Mouse (Mus musculus): Measurements from ENCODE around the gene Ccnjl.

Ccnjl gene

DNA sequence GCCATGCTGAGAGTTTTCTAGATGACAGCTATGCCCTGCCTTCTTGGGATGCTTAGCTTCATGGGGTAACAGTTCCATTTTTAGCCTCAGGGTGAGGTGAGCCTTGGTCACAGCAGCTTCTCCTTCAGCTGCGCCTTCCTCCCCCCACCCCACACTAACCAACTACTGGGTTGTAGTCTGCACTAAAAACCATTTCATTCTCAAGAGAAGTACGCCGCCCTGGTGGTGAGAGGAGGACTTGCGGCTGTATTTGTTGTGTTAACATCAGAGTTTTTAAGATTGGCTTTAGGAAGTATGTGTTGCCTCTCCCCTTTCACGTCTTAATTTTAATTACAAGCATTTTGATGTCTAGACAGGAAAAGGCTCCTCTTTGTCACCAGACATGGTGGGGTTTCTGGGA lies 39.7 kb downstream of the Ccnjl start:
- in situ Hi-C loops (cut with MboI, MseI), result no loop called here

DNA sequence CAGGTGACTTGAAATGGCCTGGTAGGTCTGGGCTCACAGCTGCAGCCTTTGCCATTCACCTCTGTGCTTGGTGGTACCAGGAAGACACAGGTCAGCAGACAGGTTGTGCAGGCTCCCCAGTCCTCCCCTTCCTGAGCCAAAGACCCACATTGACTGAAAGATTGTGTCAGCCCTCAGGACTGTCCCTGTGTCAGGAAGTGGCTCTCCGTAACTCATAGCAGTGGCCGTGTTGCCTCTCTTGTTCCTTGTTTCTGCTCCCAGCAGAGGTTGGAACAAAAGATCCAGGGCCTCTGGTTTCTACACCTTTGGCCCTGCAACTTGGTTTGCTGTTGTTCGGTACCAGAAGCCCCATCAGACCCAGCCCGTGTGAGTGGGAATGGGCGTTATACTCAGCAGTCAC lies 40.6 kb downstream of the Ccnjl start:
- in situ Hi-C loops (cut with MboI, MseI), result no loop called here

DNA sequence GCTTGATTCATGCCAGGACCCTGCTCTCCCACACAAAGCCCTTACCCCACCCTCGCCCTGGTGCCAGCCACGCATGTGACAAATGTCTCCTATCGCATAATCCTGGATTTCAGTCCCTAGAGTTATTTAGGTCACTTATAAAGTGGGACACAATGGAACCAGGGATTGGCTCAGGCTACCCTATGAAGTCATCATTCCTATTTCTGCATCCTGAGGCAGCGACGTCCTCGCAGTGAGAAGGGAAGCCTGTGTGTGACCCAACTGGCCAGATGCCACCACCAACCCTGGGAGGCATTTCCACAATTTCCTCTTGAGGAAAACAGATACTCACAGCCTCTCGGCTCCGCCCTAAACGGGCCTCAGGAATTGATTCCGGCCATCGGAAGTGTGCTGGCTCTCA lies 41.0 kb downstream of the Ccnjl start:
- in situ Hi-C loops (cut with MboI, MseI), result no loop called here

DNA sequence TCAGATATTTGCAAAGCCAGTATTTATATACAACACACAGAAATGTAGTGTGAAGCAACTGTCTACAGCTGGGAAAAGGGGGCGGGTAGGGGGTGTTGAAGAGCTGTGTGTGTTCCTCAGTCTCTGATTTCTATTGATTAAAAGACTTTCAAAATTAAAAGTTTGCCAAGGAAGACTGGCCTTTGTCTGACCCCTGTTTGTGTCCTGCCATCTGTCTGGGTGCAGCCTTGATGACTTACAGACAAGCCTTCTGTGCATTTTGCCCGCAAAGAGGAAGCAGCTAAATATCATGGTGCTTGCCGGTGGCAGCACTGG lies 46.4 kb downstream of the Ccnjl start:
- in situ Hi-C loops (cut with MboI, MseI), result no loop called here

DNA sequence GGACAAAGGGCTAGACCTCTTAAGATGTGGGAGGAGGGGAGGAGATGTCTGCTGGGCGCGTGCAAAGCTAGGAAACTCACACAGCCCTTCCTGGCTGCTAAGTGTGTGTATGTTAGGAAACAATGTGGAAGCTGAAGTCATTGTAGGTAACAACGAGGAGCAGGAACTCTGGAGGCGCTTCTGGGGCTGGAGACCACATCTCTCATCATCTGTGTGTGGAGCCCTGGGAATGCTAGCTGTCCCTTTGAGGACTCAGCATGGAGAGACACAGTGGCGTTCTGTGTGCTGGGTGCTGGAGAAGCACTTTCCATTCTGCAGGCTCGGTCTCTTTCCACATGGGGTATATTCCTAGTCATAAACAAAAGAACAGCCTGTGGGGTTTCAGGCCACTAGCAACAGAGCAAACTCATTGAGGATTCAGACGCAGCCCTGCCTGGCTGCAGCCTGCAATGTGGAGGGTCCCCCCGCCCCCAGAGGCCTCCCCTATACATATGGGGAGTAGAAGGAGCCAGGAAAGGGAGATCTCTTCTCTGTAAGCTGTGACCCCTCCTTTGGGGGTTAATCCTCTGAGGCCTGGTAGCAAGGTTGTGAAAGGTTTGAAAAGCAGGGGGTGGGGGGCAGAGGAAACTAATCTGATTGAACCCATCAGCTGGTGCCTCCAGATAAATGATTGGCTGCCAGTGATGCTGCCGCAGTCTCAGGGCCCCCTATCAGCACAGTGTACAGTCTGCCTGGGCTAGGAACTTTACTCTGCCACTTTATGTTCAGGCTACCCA lies 47.0 kb downstream of the Ccnjl start:
- in situ Hi-C loops (cut with MboI, MseI), result no loop called here

DNA sequence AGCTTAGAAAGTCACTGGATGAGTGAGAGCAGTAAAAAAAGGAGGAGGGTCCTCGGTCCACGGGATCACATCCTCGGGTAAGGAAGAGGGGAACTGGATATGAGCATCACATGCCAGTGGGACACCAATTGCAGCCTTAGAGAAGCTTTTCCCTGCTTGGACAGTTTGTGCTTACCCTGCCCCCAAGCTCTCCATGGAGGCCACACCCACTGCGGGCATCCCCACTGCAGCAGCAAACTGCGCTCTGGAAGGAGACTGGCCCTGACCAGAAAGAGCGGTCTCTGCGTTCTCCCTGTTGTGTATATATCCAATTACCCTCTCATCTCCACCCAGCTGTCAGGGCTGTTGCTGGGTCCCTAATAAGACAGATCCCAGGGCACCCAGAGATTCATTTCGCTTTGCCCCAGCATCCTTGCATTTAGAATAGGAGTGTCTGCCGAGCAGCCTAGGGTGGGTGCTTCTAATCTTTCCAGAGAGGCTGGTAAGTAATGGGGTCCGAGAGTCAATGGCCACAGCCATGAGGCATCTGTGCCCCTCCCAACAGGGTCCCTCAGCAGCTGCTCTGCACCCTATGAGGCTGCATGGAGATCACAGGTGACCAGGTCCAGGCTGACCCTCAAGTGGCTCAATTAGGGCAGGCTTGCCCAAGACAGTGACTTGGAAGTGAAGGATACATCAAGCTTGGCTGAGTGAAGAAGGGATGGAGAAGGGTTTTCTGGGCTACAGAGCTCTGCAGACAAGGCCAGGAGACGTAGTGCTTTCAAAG lies 49.3 kb downstream of the Ccnjl start:
- in situ Hi-C loops (cut with MboI, MseI), result no loop called here

DNA sequence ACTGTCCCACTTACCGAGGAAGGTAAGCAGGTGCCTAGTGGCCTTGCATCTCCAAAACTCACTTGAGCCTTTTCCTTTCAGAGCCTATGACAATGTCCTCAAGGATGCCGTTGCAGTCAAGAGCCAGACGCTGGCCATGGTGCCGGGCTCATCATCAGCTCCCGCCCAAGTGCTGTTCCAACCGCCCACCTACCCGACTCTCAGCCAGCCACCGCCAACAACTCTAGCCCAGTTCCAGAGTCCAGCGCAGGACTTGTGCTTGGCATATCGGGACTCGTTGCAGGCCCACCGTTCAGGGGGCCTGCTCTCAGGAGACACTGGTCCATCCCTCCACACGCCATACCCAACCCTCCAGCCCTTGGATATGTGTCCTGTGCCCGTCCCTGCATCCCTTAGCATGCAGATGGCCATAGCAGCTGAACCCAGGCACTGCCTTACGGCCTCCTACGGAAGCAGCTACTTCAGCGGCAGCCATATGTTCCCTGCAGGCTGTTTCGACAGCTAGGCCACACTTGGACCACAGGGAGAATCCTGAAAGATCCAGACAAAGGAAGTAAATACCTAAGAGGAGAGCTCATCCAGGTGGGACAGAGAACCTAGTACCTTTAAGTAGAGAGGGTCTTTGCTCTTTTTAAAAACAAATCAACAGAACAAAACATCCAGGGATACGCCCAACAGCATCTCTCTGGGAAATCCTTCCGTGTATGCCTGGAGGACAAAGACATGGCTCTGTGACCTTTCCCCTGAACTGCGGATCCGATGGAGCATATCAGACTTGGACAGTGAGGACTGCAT lies 56.8 kb downstream of the Ccnjl start:
- in situ Hi-C loops (cut with MboI, MseI), result loop anchor here (5.0 kb wide), 1 partner anchor 93 kb away; no protein-coding TSS in a partner anchor

DNA sequence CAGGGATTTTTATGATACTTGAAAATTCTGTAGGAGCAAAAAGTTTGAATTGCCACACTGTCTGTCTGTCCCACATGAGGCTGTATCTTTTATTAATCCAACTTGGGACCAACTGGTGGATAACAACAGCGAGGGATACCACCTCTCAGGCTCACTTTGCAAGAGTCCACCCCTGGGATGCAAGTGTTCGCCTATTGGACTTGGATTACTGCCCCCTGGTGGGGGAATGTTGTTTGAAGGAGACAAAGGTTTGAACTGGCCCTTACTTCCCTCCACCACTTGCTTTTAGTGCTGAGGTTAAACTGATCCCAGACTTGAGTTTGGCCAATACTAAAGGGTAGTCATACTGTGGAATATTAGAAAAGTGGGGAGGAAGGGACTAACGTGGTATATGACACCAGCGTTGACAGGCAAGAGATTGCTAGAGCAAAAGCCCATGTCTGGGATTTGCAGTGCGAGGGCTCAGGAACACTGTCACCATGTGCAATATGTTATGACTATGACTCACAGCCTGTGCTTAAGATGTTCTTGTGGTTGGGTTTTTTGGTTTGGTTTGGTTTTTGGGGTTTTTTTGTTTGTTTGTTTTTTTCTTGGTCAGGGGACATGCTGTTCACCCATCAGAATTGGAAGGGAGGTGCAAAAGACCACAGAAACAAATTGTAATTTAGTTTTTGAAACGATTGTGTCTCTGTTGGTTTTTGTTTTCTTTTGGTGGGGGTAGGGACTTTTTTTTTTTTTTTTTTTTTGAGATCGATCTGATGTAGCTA lies 57.9 kb downstream of the Ccnjl start, which contains the start of gene 4933415A04Rik:
TSS of gene 4933415A04Rik (plus strand) at position 717 of the 767 bp plus-strand sequence.
- in situ Hi-C loops (cut with MboI, MseI), result loop anchor here (5.0 kb wide), 1 partner anchor 94 kb away; no protein-coding TSS in a partner anchor

DNA sequence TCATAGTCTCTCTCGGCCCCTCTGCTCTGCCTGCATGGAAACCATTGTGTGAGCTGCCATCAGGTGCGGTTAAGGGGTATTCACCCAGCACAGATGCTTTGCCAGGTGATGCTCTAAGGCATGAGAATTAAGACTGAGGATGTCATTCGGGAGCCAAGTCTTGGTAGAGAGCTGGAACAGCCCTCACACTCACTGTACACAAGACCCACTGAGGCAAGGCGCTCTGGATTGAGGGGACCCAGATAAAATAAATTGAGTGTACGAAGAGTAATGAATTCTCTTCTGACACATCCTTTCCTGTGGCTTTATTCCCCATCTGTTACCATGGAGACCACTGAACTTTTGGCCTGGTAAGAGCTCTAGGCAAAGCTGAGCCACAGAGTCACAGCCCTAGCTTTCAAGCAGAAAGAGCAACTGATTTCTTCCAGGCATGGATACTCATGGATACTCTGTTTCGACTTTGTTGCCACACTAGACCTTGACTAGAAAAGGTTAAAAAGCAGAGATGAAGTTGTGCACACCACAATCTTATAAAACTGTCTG lies 61.0 kb downstream of the Ccnjl start:
- in situ Hi-C loops (cut with MboI, MseI), result loop anchor here (5.0 kb wide), 1 partner anchor 97 kb away; no protein-coding TSS in a partner anchor

DNA sequence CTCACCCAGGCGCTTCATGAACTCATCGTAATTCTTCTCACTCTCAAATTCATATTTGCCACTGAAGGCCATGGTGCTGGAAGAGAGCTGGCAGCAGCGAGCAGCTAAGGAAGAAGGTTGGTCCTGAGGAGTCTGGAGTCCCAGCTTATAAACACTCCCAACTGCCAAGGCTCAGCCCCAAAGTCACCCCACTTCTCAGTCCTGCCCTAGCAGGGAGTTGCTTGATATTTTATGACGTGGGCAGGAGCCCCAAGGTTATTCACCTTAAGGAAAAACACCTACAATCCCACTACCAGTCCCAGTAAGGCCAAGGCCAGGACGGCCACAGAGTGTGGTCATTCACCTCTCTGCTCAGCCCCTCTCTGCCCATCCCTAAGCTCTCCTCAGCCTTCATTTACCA lies 72.9 kb downstream of the Ccnjl start, which contains the start of gene Fabp6:
TSS of gene Fabp6 (minus strand) at position 101 of the 400 bp plus-strand sequence.
- in situ Hi-C loops (cut with MboI, MseI), result no loop called here

DNA sequence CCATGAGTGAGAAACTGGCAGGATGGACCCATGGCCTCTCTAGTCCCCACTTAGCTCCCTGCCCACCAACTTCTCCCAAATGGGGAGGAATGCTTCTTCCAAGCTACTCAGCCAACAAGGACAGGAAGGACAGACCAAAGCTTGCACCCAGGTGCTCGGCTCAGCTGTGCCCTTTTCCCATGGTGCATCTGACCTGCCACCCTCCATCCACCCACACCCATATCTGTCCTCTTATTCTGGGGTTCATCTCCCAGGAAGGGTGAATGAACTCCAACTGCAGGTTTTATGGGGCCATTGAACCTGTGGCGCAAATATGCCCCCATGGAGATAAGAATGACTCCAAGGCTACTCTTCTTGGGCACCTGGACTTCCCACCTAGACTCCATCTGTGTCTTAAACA lies 75.6 kb downstream of the Ccnjl start:
- in situ Hi-C loops (cut with MboI, MseI), result no loop called here

DNA sequence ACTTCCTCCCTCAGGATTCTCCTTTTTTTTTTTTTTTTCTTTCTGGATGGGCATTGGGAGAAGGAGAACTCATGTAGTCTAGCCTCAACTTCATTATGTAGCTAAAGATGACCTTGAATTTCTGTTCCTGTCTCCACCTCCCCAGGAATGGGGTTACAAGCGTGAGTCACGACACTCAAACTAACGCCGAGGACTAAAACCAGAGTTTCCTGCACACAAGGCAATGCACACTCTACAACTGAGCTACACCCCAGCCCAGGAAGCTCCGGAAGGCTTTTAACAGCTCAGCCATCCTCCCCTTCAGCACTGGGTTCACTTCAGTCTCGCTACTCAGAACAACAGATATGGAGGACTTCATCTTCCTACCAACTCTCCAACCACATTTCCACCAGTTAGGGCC lies 76.3 kb downstream of the Ccnjl start:
- in situ Hi-C loops (cut with MboI, MseI), result no loop called here

DNA sequence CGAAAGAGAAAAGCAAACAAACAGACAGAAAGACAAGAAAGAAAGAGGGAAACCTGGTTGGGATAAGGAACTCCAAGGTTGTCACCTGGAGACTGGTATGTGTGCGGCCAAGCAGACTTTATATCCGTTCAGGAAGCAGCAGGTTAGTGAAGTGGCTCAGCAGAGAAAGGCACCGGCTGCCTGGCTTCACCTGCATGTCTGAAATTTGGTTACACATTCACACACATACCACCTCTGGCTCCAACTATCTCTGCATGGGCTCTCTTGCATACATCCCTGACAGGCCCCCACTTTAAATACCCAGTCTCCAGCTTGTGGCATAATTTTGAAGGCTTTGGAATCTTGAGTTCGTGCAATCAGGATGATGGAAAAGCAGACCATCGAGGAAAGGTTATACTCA lies 77.3 kb downstream of the Ccnjl start:
- in situ Hi-C loops (cut with MboI, MseI), result no loop called here

DNA sequence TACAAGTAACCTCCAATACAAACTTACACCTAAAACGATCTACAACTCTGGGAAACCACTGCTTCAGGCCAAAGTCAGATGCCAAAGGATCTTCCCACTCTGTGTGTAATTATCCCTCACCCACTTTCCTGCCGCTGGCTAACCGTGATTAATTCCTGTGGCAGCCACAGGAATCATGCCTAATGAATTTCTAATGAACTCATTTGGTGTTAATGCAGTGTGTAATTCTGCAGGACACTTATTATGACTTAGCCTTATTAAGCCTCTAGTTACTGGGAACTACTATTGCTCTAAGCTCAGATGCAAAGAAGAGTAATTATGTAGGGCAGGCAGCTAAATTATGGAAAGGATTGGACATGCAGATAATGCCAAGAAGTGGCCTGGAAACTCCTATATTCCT lies 79.9 kb downstream of the Ccnjl start:
- in situ Hi-C loops (cut with MboI, MseI), result no loop called here

DNA sequence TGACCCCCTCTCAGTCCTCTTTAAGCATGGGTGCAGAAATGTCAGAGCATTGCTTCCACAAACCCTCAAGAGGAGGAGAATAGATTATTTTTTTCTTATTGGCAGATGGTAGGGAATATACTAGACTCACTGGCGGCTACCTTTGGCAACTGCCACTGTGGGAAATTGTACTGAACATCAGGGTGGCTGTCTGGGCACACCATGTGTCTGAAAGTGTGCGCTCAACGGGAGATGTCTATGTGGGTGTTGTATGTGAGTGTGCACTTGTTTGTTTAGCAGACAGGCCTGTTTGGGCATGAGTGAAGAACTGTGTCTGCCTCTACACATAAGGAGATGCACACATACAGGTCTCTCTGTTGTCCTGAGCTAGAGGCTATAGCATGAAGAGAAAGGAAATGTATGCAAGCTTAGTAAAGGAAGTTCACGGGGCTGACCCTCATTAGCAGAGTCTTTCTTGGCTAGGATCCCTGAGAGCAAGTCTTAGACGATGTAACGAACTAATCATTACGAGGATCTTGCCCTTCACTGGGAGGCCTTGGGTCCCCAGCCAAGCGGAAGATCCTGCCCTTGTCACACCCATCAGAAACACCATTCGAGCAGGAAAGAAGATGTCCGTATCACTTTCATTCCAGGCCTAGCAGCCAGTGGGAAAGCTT lies 81.5 kb downstream of the Ccnjl start:
- in situ Hi-C loops (cut with MboI, MseI), result no loop called here

DNA sequence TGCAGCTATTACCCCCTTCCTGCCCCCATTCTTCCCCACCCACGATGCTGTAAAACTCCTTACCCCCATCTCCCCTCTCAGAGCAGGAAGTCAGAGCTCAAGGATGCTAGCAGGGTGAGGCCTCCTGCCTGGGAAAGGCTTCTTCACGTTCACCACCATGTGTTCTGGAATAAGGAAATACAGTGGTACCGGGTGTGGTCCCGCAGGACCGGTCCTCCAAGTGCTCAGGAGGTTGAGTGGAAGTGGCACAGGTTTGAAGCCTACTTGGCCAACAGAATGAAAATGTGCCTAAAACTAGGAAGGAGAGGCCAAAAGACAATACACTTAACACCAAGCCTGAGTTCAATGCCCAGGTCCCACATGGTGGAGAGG lies 82.1 kb downstream of the Ccnjl start:
- in situ Hi-C loops (cut with MboI, MseI), result no loop called here

DNA sequence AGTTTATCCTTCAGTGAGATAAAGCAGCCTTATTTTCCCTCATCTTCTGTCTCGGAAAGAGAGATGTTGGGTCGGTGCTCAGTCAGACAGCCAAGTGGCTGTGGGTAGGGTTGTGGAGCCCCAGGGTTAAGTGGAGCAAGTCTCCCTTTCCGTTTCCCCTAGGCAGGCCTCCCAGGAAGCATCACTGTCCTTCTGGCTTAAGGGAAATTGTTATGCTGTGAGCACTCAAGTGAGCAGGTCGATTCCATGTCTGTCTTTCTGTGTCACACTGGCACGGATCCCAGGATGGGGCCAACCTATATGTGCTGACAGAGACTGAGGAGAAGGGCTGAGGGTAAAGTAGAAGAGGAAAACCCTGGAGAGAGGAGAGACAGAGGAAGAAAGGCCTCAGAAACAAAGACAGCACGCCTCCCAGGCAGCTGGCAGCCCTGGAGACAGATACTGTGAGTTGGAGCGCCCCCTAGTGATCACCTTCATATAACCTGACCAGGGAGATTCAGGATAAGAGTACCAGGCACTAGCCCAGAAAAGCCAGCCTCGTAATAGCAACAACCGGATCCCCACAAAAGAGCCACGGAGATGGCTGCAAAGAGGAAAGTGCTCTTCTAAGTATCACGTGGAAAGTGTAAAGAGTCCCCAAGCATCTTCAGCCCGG lies 84.4 kb downstream of the Ccnjl start:
- in situ Hi-C loops (cut with MboI, MseI), result no loop called here

DNA sequence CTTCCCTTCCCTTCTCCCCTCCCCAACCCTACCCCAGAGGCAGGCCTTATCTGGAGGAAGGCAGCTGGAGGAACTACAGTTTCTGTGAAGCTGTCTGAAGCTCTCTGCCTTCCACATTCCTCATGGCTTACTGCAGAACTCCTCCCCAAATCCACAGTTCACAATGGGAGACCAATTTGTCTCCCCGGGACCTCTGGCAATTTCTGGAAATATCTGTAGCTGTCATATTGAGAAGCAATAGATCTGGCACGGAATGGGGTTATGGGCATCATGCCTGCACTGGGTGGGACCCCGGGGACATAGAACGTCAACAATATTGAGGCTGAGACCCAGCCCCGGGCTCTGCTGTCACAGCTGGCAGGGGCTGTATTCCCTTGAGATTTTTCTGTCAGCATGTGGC lies 89.3 kb downstream of the Ccnjl start:
- in situ Hi-C loops (cut with MboI, MseI), result no loop called here

DNA sequence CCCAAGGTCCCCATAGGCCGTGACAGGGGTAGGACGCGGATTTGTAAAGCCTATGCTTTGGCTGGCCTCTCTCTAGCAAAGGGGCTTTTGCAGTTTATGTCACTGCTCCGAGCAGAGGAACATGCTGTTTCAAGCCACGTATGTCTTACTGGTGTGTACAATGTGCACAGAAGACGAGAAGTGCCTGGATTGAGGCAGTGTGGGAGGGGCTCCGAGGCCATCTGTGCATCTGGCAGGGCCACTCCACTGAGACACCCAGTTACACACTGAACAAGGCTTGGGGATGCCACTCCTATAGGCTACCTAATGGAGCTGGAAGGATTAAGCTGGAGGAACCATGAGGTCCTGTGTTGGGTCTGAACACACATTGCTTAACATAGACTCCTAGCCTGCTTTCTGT lies 89.8 kb downstream of the Ccnjl start:
- in situ Hi-C loops (cut with MboI, MseI), result no loop called here

DNA sequence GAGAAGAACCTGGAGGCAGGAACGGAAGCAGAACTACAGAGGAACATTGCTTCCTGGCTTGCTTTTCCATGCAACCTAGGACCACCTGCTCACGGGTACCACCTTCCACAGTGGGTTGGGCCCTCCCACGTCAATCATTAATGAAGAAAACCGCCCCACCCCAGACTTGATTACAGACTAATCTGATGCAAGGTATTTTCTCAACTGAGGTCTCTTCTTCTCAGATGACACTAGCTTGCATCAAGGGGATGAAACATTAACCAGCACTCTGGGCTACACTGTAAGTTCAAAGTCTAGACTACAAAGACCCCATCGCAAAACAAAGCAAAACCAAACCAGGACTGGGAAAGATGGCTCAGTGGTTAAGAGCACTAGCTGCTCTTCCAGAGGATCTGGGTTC lies 93.2 kb downstream of the Ccnjl start:
- in situ Hi-C loops (cut with MboI, MseI), result no loop called here

Measured in T-helper 1 cell (primary cell).